Mouse (Mus musculus): ENCODE measurements around the gene Kir3dl1. TPM values are rescaled to one million over a fixed set of nuclear protein-coding genes. Genes with fewer than 3 reads are reported as not detected.
"Not testable (repeated sequence)": the region's sequence is repeated elsewhere in the genome, so short reads cannot be mapped to it uniquely, and the experiment has no call there.

Kir3dl1 gene
- polyA plus RNA-seq (2015; fragmentation: Nextera tagmentation; extraction: Ambion mirVana), result not detected in 2 replicates

- H3K4me2 ChIP-seq (replicated peaks); H3K9ac ChIP-seq (replicated peaks); H3K4me1 ChIP-seq; H3K27ac ChIP-seq (replicated peaks); H3K4me3 ChIP-seq; ATAC-seq (replicated peaks); H3K27me3 ChIP-seq; H3K36me3 ChIP-seq; H3K9me3 ChIP-seq: not testable (repeated sequence)
- 76% methylated on average over 4 of the region's 4 CpGs for WGBS
Measured at GRCm38 (mm10) chrX:136517699-136518098, at the start of gene Kir3dl1. Kir3dl1 (plus strand) TSS chrX:136517999.

GRCm38 (mm10) chrX:136543956-136544355 lies 26.2 kb downstream of the Kir3dl1 start, which contains the start of gene Kir3dl2:
Kir3dl2 (minus strand) TSS chrX:136544056.
- H3K4me3 ChIP-seq; ATAC-seq (replicated peaks): not testable (repeated sequence)

GRCm38 (mm10) chrX:136569094-136569493 lies 51.3 kb downstream of the Kir3dl1 start:
- ATAC-seq (replicated peaks); H3K27me3 ChIP-seq: not testable (repeated sequence)

More at GRCm38 (mm10) chrX:136543956-136544355, 26.2 kb downstream of the Kir3dl1 start, which contains the start of gene Kir3dl2:
- H3K4me1 ChIP-seq; H3K36me3 ChIP-seq; H3K9ac ChIP-seq (replicated peaks); H3K4me2 ChIP-seq (replicated peaks); H3K9me3 ChIP-seq; H3K27ac ChIP-seq (replicated peaks); H3K27me3 ChIP-seq: not testable (repeated sequence)
- 56% methylated on average over 1 of the region's 1 CpGs for WGBS

More at GRCm38 (mm10) chrX:136569094-136569493, 51.3 kb downstream of the Kir3dl1 start:
- H3K36me3 ChIP-seq; H3K9ac ChIP-seq (replicated peaks); H3K4me2 ChIP-seq (replicated peaks); H3K4me3 ChIP-seq; H3K4me1 ChIP-seq; H3K9me3 ChIP-seq; H3K27ac ChIP-seq (replicated peaks): not testable (repeated sequence)
- WGBS, result 89% methylated on average over 9 of the region's 9 CpGs

Other genes starting within 250 kb of the Kir3dl1 start
- 564 and 580 TPM in 2 replicates for gene Bex3, start 247.7 kb upstream of the Kir3dl1 start, polyA plus RNA-seq (2015; fragmentation: Nextera tagmentation; extraction: Ambion mirVana)
- 0.17 and 0.25 TPM in 2 replicates for gene Kir3dl2, start 26.1 kb downstream of the Kir3dl1 start, polyA plus RNA-seq (2015; fragmentation: Nextera tagmentation; extraction: Ambion mirVana)
- gene Tceal3, start 72.8 kb downstream of the Kir3dl1 start, polyA plus RNA-seq (2015; fragmentation: Nextera tagmentation; extraction: Ambion mirVana), result 45.2 and 53.8 TPM in 2 replicates
- gene Tceal1, start 190.0 kb downstream of the Kir3dl1 start, polyA plus RNA-seq (2015; fragmentation: Nextera tagmentation; extraction: Ambion mirVana), result 19.3 and 20.2 TPM in 2 replicates
- 552 and 561 TPM in 2 replicates for gene Morf4l2, start 225.7 kb downstream of the Kir3dl1 start, polyA plus RNA-seq (2015; fragmentation: Nextera tagmentation; extraction: Ambion mirVana)

Measured in forebrain, embryonic 15.5 days (tissue).